Mouse (Mus musculus) erythroblast, embryonic 14.5 days (primary cell): ENCODE results near the gene Dpp6.

Experiments
- GATA1 ChIP-seq: IDR thresholded peaks from 2 replicates; pipeline ENCODE4 v1.6.1; 2012; ENCODE audit warnings: low read length, inconsistent platforms, mixed read lengths
- TAL1 ChIP-seq: IDR thresholded peaks from 3 replicates; pipeline ENCODE4 v1.6.1; 2012; ENCODE audit warnings: low read length, inconsistent platforms, mixed read lengths

DNA sequence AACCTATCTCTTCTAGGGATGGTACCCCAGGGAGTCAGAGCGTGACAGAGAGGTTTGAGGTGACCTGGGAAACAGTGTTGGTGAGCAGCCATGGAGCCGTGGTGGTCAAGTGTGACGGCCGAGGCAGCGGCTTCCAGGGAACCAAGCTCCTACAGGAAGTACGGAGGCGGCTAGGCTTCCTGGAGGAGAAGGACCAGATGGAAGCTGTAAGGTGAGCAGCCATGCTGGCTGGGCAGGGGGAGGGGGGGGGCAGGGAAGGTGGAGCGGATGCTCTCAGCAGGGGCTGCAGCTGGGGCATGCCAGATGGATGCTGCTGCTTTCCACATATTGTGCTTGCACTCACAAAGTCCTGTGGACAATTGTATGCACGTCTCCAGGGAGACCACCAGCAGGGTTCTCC is 897.4 kb downstream of the Dpp6 start:
- no peak for TF ChIP-seq GATA1
- no peak for TF ChIP-seq TAL1
